Mouse (Mus musculus) frontal cortex, postnatal 25 days (tissue): ENCODE results near the gene Ppp2ca.
"Not testable (repeated sequence)": the region's sequence is repeated elsewhere in the genome, so short reads cannot be mapped to it uniquely, and the experiment has no call there.

Experiments
- DNase-seq, 2 experiments: peaks; one replicate each; pipeline ENCODE4 v3.0.0; 2022; ENCODE audit warnings: low spot score in 2 of 2

The Ppp2ca gene

DNA sequence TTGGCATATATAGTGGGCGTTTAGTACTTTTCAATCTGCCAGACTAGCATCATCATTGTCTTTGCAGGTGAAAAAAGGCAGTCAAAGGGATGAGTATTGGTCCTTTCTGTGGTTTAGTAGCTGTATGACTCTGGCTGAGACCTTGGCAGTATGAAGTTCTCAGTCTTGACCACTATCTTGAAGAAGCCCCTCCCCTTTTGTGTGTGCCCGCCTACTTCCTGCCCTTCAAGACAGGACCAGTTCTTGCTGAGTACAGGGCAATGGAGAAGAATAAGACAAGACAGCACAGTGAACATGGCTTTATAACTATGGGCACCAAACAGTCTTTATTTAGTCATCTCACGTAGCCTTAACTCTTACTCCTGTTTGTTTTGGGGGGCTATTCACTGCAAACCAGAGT lies 1.5 kb upstream of the Ppp2ca start:
- DNase-seq = no peak

- no peak for DNase-seq
These were observed 885 bp upstream of the Ppp2ca start for GRCm38 (mm10) chr11:52097596-52097995.

DNA sequence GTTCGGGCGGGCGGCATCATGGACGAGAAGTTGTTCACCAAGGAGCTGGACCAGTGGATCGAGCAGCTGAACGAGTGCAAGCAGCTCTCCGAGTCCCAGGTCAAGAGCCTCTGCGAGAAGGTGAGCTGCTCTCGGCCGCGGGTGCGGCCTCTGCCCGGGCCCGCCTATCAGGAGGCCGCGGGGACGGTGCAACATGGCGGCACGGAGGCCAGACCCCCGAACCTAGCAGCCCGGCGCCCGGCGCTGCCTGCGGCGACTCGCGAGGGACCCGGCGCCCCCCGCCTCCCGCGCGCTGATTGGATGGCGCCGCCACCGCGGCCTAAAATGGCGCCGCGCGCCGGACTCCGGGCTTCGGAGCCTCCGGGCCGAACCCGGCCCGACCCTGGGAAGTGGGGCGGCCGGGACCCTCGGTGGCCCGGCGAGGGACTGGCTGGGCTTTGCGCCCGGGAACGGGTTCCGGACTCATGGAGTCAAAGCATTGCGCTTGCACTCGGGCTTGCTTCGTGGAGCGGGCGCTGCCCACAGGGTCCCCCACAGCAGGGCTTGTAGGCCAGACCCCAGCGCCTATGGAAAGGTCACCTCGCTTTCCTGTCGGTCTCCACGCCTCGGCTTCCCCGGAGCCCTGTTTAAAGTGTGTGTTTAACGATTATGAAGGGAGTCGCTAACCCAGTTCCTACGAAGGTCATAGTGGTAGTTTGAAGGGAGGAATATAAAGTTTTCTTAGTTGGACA lies 715 bp downstream of the Ppp2ca start:
- peak; percentile 48 to 51 for DNase-seq

GRCm38 (mm10) chr11:52099771-52100219 lies 1.3 kb downstream of the Ppp2ca start:
- DNase-seq = no peak

DNA sequence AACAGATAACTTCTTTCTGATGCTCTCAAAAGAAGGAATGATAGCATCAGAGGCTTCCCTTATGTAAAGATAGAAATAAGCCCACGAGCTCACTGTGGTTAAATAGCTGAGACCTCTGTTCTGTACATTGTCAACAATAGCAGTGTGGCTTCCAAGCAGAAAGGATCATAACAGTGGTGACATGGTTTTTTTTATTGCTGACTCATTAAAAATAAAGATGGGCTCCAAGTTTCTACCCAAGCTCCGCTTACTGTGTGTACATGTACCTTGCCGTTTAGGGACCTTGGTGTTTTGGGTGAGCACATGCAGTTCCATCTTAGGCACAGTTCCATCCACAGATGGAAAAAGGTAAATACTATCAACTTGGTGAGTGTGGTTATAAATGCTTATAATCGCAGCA lies 4.5 kb downstream of the Ppp2ca start:
- DNase-seq = no peak

DNA sequence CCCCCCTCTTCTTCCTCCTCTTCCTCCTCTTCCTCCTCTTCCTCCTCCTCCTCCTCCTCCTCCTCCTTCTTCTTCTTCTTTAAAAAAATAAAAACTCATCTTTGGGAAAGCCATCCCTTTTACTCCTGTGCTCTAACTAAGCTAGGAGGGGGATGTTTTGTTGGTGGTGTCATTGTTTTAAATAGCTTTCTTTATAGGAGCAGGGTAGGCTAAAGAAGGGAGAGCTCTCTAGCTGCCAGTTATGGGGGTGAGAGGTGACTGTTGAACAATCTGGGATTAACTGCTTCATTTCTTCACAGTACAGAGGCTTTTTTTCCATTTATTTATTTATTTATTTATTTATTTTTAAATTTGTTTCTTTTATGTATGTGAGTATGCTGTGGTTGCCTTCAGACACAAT lies 7.0 kb downstream of the Ppp2ca start:
- DNase-seq = no peak

GRCm38 (mm10) chr11:52106037-52106436 lies 7.6 kb downstream of the Ppp2ca start:
- DNase-seq = no peak

DNA sequence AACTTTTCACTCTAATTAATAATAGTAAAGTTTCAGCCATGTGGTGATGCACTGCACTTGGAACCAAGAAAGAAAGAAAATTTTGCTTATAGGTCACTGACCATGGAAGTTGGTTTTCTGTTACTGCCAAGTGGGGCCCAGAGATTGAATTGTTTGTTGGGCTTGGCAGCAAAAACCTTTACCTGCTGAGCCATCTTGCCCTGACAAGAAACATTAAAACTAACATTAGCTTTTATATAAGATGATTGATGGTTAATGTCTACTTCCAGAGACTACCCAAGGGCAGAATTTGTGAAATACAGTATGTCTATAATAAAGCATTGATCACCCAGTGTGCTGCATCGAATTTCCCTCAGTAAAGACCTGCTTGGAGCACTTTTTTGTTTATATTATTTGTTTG lies 8.0 kb downstream of the Ppp2ca start:
- DNase-seq = no peak

GRCm38 (mm10) chr11:52108796-52109195 lies 10.3 kb downstream of the Ppp2ca start:
- DNase-seq = no peak

- DNase-seq = no peak
These were observed 10.9 kb downstream of the Ppp2ca start for GRCm38 (mm10) chr11:52109421-52109820.

- DNase-seq = no peak
These were observed 17.0 kb downstream of the Ppp2ca start for GRCm38 (mm10) chr11:52115479-52115878.

DNA sequence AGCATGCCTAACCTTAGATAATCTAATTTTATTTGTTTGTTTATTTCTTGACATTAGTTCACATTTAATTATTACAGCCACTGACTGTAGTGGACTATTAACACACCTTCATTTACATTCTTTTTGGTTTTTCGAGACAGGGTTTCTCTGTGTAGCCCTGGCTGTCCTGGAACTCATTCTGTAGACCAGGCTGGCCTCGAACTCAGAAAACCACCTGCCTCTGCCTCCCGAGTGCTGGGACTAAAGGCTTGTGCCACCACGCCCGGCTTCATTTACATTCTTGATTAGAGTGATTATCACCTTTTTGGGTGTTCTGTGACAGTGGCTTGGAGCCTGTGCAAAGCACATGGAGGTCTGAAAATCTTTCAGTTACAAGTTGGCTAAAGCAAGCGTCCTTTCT lies 17.6 kb downstream of the Ppp2ca start:
- DNase-seq = not testable (repeated sequence)

GRCm38 (mm10) chr11:52117156-52117555 lies 18.7 kb downstream of the Ppp2ca start:
- DNase-seq = no peak

DNA sequence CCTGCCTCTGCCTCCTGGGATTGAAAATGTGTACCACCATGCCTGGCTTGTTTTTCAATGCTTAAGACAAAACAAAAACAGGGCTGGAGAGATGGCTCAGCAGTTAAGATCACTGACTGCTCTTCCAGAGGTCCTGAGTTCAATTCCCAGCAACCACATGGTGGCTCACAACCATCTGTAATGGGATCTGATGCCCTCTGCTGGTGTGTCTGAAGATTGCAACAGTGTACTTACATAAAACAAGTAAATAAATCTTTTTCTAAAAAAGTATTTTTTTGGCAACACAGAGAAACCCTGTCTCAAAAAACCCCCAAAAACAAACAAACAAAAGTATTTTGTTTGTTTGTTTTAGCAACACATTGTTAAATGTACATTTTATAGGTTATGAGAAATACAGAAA lies 21.9 kb downstream of the Ppp2ca start:
- DNase-seq = not testable (repeated sequence)

- DNase-seq = no peak
These were observed 23.6 kb downstream of the Ppp2ca start for GRCm38 (mm10) chr11:52122045-52122444.

DNA sequence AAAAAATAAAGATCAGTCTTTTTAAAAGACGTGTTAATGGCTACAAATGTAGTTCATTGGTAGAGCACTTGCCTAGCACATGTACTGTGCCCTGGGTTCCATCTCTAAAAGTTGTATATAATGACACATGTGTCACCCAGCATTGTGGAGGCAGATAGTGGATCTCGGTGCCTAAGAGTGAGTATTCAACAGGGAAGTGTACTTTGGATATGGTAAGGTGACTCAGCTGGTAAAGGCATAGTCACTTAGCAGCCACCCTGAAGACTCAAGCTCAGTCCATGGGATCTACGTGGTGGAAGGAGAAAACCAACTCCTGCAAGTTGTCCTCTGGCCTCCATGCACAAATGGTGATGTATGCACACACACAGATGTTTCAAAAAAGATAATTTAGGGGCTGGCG lies 26.0 kb downstream of the Ppp2ca start:
- DNase-seq = no peak

DNA sequence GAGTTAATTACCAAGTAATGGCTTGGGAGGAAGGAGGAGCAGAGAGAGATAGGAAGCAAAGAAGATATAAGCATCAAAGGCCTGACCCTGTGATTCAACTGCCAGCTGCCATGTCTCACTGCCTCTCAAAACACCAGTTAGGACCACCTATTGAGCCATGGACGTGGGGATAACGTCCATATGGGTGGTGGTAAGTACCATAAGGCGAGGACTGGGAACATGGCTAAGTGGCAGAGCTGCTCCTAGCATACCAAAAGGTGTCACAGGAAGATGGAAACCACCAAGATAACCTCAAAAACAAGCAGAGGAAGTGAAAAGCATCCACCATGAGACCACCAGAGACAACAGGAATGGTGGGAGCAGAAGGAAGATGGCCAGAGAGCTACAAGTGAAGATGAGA lies 28.7 kb downstream of the Ppp2ca start:
- no peak for DNase-seq

- no peak for DNase-seq
These were observed 29.3 kb downstream of the Ppp2ca start for GRCm38 (mm10) chr11:52127760-52128159.

DNA sequence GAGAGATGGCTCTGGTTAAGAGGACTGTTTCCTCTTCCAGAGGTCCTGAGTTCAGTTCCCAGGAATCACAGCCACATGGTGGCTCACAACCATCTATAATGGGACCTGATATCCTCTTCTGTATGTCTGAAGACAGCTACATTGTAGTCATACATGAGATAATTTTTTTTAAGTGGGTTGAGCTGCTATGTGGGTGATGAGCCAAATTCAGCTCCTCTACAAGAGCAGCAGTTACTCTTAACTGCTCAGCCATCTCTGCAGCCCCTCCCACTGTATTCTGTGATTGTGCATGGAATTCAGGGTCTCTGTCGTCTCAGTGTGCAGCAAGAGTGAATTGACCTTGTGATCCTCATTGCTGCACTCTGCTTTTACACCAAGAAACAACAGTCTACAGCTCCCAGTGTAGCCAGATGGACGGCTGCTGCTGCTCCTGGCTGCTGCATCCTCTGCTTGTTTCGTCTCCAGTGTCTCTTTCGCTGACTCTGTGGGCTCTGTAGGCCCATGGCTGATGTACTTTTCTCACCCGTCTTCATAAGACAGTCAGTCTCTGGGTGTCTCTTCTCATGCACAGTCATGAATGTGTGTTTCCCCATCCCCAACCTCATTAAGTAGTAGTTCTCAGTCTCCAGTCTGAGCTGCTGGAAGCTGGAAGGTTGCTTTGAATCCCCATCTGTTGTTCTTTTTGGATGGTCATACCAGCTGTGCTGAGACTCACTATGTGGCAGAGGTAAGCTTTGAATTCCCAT lies 30.0 kb downstream of the Ppp2ca start:
- DNase-seq = no peak

DNA sequence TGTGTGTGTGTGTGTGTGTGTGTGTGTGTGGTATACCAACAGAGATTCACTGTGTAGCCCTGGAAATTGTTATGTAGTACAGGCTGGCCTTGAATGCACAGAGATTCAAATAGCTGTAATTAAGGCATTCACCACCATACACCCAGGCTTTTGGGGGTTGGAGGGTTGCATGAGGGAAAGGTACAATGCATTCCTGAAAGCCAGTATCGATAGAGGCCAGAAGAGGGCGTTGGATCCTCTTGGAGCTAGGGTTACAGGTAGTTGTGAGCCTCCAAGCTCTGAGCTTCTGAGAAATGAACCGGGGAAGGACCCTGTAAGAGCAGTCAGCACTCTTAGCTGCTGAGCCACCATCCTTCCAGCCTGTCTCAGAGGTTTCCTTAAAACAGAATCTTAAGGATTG lies 30.7 kb downstream of the Ppp2ca start:
- DNase-seq = no peak

DNA sequence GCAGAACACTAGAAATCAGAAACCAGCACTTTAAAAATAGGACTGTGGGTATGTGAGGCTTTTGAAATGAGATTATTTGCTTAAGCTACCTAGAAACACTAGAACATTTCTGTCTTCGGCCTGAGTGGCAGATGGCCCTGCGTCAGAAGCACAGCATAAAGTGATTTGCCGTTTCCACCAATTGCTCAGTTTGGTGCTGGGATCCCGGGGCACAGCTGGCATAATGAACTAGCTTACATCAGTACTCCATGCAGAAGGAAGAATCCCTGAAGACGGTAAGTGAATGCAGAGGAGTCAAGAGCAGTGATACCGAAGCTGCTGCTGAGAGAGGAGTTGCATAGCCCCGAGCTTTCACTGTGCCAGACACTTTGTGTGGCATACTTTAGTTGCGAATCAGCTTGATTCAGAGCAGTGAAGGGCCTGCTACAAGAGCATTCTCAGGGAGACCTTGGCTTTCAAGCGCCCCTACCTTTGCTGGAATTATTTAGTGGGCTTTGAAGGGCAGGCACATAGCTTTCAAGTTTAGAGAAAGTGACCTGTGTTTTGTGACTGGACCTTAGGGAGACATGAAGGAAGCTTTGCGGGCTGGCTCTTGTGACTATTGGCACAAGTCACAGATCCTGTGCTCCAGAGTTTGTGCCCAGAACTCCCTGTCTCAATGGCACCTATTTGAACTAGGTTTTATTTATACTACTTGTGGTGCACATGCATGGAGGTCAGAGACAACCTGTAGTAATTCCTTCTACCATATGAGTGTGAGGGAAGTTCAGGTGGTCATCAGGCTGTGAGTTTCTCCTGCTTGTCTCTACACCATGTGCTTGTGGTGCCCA lies 31.4 kb downstream of the Ppp2ca start:
- peak; percentile 35 to 55 for DNase-seq

GRCm38 (mm10) chr11:52130451-52131068 lies 32.1 kb downstream of the Ppp2ca start:
- no peak for DNase-seq
